Mouse (Mus musculus): ENCODE results near the gene Ttbk2. TPM values are rescaled to one million over a fixed set of nuclear protein-coding genes. Genes with fewer than 3 reads are reported as not detected.

Gene Ttbk2
- polyA plus RNA-seq, 1 experiment, result 1.6 TPM

- WGBS, result 79% methylated on average over 4 of the region's 4 CpGs
- Histone ChIP-seq H3K27ac (ENCODE audit: insufficient read depth, low read depth, low read length) (no peak overlapping the region), H3K4me3 (ENCODE audit: low read depth, low read length) (no peak overlapping the region), H3K4me1 (ENCODE audit: control insufficient read depth, insufficient read depth, insufficient read length, low read length) (no peaks in the 10 kb centered on the region), H3K36me3 (ENCODE audit: control insufficient read depth, insufficient read depth, low read length) (peaks cover 72% of the 10 kb centered on the region), H3K27me3 (ENCODE audit: control insufficient read depth, insufficient read depth, low read length) (no peaks in the 10 kb centered on the region)
- no peak for TF ChIP-seq POLR2A (IDR thresholded peaks at IDR 0.05; ENCODE audit: low read depth, low read length)
- no peak for TF ChIP-seq CTCF (IDR thresholded peaks at IDR 0.05; ENCODE audit: extremely low read depth, insufficient read length, insufficient replicate concordance, low read depth, low read length)
Observed at GRCm38 (mm10) chr2:120723621-120724020, 126.8 kb downstream of the Ttbk2 start.

DNA sequence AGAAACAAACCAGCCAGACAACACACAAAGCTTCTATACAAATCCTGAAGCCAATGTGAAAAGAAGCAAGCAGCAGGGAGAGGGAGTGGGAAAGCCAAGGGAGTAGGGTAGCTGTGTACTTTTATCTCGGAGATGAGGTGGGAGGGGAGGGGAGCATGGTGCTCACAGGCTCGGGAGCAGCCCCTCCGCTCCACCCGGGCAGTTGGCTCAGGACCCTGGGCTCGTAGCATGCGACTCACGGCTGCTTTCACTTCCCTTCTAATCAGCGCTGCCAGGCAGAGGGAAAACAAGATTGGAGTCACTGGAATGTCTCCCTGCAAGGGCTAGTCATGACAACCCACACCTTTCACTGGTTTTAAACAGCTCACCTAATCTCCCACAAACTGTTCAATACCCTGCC, 127.9 kb downstream of the Ttbk2 start:
- 77% methylated on average over 8 of the region's 8 CpGs for WGBS
- Histone ChIP-seq H3K36me3 (ENCODE audit: control insufficient read depth, insufficient read depth, low read length) (peaks cover 75% of the 10 kb centered on the region), H3K4me3 (ENCODE audit: low read depth, low read length) (no peak overlapping the region), H3K27ac (ENCODE audit: insufficient read depth, low read depth, low read length) (no peak overlapping the region), H3K27me3 (ENCODE audit: control insufficient read depth, insufficient read depth, low read length) (no peaks in the 10 kb centered on the region), H3K4me1 (ENCODE audit: control insufficient read depth, insufficient read depth, insufficient read length, low read length) (no peaks in the 10 kb centered on the region)
- TF ChIP-seq CTCF (IDR thresholded peaks at IDR 0.05; ENCODE audit: extremely low read depth, insufficient read length, insufficient replicate concordance, low read depth, low read length) (no peak), POLR2A (IDR thresholded peaks at IDR 0.05; ENCODE audit: low read depth, low read length) (no peak)

DNA sequence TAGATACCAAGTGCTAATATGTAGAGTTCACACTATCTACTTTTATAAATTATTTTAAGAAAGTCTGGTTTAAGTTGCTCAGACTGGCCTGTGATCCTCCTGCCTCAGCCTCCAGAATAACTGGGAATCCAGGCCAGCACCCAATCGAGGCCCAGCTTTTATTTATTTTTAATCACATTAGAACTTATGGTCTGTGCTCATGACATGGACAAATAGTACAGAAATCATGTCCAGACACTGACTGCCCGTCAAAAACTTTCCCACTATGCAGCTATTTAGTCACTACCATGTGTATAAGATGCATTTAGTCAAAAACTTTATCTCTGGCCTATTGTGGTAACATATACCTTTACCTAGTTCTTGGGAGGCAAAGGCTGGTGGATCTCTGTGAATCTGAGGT, 128.5 kb downstream of the Ttbk2 start:
- TF ChIP-seq CTCF (IDR thresholded peaks at IDR 0.05; ENCODE audit: extremely low read depth, insufficient read length, insufficient replicate concordance, low read depth, low read length) (no peak), POLR2A (IDR thresholded peaks at IDR 0.05; ENCODE audit: low read depth, low read length) (no peak)
- peaks cover 77% of the 10 kb centered on the region for H3K36me3 ChIP-seq (ENCODE audit: control insufficient read depth, insufficient read depth, low read length)
- WGBS, result 91% methylated on average over 2 of the region's 2 CpGs
- H3K4me1 ChIP-seq (ENCODE audit: control insufficient read depth, insufficient read depth, insufficient read length, low read length), result no peaks in the 10 kb centered on the region
- no peaks in the 10 kb centered on the region for H3K27me3 ChIP-seq (ENCODE audit: control insufficient read depth, insufficient read depth, low read length)
- no peak overlapping the region for H3K27ac ChIP-seq (ENCODE audit: insufficient read depth, low read depth, low read length)
- H3K4me3 ChIP-seq (ENCODE audit: low read depth, low read length), result no peak overlapping the region

DNA sequence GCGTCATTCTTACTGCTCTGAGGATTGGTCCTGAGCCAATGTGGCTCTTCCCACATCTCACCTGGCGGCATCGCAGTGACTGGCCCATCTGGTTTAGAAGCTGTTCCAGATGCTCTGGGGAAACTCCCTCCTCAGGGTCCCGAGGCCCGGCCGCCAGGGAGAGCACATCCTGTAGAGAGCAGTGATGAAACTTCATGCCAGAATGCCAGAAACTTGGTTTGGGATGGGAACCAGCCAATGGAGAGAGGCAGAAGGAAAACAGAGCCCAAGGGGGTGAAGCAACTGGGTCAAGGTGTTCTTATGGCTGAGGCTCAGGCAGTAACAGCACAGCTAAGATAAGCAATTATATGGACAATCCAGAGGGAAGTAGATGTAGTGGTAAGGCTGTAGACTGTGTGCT, 129.6 kb downstream of the Ttbk2 start:
- no peak for TF ChIP-seq CTCF (IDR thresholded peaks at IDR 0.05; ENCODE audit: extremely low read depth, insufficient read length, insufficient replicate concordance, low read depth, low read length)
- Histone ChIP-seq H3K4me1 (ENCODE audit: control insufficient read depth, insufficient read depth, insufficient read length, low read length) (no peaks in the 10 kb centered on the region), H3K27ac (ENCODE audit: insufficient read depth, low read depth, low read length) (no peak overlapping the region), H3K27me3 (ENCODE audit: control insufficient read depth, insufficient read depth, low read length) (no peaks in the 10 kb centered on the region), H3K4me3 (ENCODE audit: low read depth, low read length) (no peak overlapping the region), H3K36me3 (ENCODE audit: control insufficient read depth, insufficient read depth, low read length) (peaks cover 73% of the 10 kb centered on the region)
- 90% methylated on average over 6 of the region's 6 CpGs for WGBS

DNA sequence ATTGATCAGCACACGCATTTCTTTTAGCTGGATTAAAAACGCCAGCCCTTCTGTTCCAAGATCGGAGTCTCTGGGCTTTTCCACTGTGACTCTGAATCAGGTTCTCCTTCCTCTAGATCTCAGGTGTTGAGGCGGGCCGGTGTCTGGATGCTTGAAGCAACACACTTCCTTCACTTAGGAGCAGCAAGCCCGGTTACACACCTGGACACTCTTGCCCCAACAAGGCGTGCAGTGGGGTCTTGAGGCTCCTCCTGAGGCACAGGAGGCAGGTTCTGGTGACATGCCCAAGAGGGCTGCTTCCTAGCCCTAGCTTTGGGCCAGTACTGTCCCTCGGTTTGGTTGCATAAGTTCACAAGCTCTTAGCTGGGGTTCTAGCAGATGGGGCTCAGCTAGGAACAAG, 131.9 kb downstream of the Ttbk2 start:
- TF ChIP-seq POLR2A (IDR thresholded peaks at IDR 0.05; ENCODE audit: low read depth, low read length), result no peak
- TF ChIP-seq CTCF (IDR thresholded peaks at IDR 0.05; ENCODE audit: extremely low read depth, insufficient read length, insufficient replicate concordance, low read depth, low read length), result no peak
- peaks cover 68% of the 10 kb centered on the region for H3K36me3 ChIP-seq (ENCODE audit: control insufficient read depth, insufficient read depth, low read length)
- WGBS, result 91% methylated on average over 8 of the region's 8 CpGs

GRCm38 (mm10) chr2:120713441-120713840, 137.0 kb downstream of the Ttbk2 start:
- TF ChIP-seq POLR2A (IDR thresholded peaks at IDR 0.05; ENCODE audit: low read depth, low read length) (no peak), CTCF (IDR thresholded peaks at IDR 0.05; ENCODE audit: extremely low read depth, insufficient read length, insufficient replicate concordance, low read depth, low read length) (no peak)
- Histone ChIP-seq H3K27me3 (ENCODE audit: control insufficient read depth, insufficient read depth, low read length) (no peaks in the 10 kb centered on the region), H3K4me3 (ENCODE audit: low read depth, low read length) (no peak overlapping the region), H3K36me3 (ENCODE audit: control insufficient read depth, insufficient read depth, low read length) (peaks cover 40% of the 10 kb centered on the region), H3K27ac (ENCODE audit: insufficient read depth, low read depth, low read length) (no peak overlapping the region), H3K4me1 (ENCODE audit: control insufficient read depth, insufficient read depth, insufficient read length, low read length) (peaks cover 4% of the 10 kb centered on the region; the same call in 1 of the 2 replicates)
- WGBS, result 96% methylated on average over 3 of the region's 3 CpGs

More for the DNA sequence above, 131.9 kb downstream of the Ttbk2 start:
- no peak overlapping the region for H3K27ac ChIP-seq (ENCODE audit: insufficient read depth, low read depth, low read length)
- H3K4me3 ChIP-seq (ENCODE audit: low read depth, low read length), result no peak overlapping the region
- no peaks in the 10 kb centered on the region for H3K4me1 ChIP-seq (ENCODE audit: control insufficient read depth, insufficient read depth, insufficient read length, low read length)
- no peaks in the 10 kb centered on the region for H3K27me3 ChIP-seq (ENCODE audit: control insufficient read depth, insufficient read depth, low read length)

GRCm38 (mm10) chr2:120710948-120711347, 139.5 kb downstream of the Ttbk2 start:
- 48% methylated on average over 3 of the region's 3 CpGs for WGBS

More at GRCm38 (mm10) chr2:120710948-120711347, 139.5 kb downstream of the Ttbk2 start:
- Histone ChIP-seq H3K27ac (ENCODE audit: insufficient read depth, low read depth, low read length) (no peak overlapping the region), H3K27me3 (ENCODE audit: control insufficient read depth, insufficient read depth, low read length) (no peaks in the 10 kb centered on the region), H3K4me1 (ENCODE audit: control insufficient read depth, insufficient read depth, insufficient read length, low read length) (peaks cover 4% of the 10 kb centered on the region; the same call in 1 of the 2 replicates), H3K4me3 (ENCODE audit: low read depth, low read length) (no peak overlapping the region), H3K36me3 (ENCODE audit: control insufficient read depth, insufficient read depth, low read length) (peaks cover 21% of the 10 kb centered on the region)
- no peak for TF ChIP-seq POLR2A (IDR thresholded peaks at IDR 0.05; ENCODE audit: low read depth, low read length)
- TF ChIP-seq CTCF (IDR thresholded peaks at IDR 0.05; ENCODE audit: extremely low read depth, insufficient read length, insufficient replicate concordance, low read depth, low read length), result no peak

Data from small intestine, adult 2 months (tissue).